Mouse (Mus musculus): ENCODE data around the gene Vmn1r157.
"Not testable (repeated sequence)": the region's sequence is repeated elsewhere in the genome, so short reads cannot be mapped to it uniquely, and the experiment has no call there.

- not testable (repeated sequence) for TF ChIP-seq GATA1 (IDR thresholded peaks at IDR 0.05; ENCODE audit: borderline replicate concordance, low read length); FLI1 (IDR thresholded peaks at IDR 0.05; ENCODE audit: low read length)
These were observed 41.9 kb upstream of the Vmn1r157 start, which contains the start of gene Gm4567 for GRCm38 (mm10) chr7:22719610-22720009.

All from megakaryocyte, embryonic 14.5 days (primary cell).